Mouse (Mus musculus): ENCODE results near the gene Exph5. TPM values are rescaled to one million over a fixed set of nuclear protein-coding genes. Genes with fewer than 3 reads are reported as not detected.

The Exph5 gene
- polyA plus RNA-seq, 1 experiment from 2014 or later, result 0.39 TPM

- H3K9me3 ChIP-seq (ENCODE audit: control insufficient read depth, low read length), result no peaks in the 10 kb centered on the region
- H3K4me1 ChIP-seq (ENCODE audit: control insufficient read depth in 2 of 2, insufficient read depth in 2 of 2, low read length in 2 of 2), result peaks cover 5 to 13% of the 10 kb centered on the region in 2 experiments
- H3K36me3 ChIP-seq (ENCODE audit: control insufficient read depth, insufficient read depth, low read length), result no peaks in the 10 kb centered on the region
- 0 out of 4 replicates have a peak overlapping the region, but pooled peaks of 1 of the 2 experiments have one; percentile 14 for H3K27ac ChIP-seq (replicated peaks in 1 of 2; ENCODE audit: control insufficient read depth in 1 of 2, insufficient read depth in 1 of 2, low read depth in 2 of 2, low read length in 2 of 2)
- no peak overlapping the region for H3K4me2 ChIP-seq (ENCODE audit: low read length)
- H3K27me3 ChIP-seq (ENCODE audit: control insufficient read depth, insufficient read depth, low read length), result no peaks in the 10 kb centered on the region
- H3K9ac ChIP-seq (ENCODE audit: low read length), result no peak overlapping the region
- no peak overlapping the region for H3K4me3 ChIP-seq (ENCODE audit: control insufficient read depth in 1 of 2, insufficient read depth in 1 of 2, low read depth in 1 of 2, low read length in 2 of 2)
- ATAC-seq (ENCODE audit: insufficient number of reproducible peaks, insufficient read depth, low FRiP score, low read depth), result no peak
- 58% methylated on average over 5 of the region's 5 CpGs for WGBS
Observed at GRCm38 (mm10) chr9:53268731-53269465, 32.6 kb upstream of the Exph5 start.

- H3K36me3 ChIP-seq (ENCODE audit: control insufficient read depth, insufficient read depth, low read length), result no peaks in the 10 kb centered on the region
- no peak overlapping the region for H3K9ac ChIP-seq (ENCODE audit: low read length)
- no peaks in the 10 kb centered on the region for H3K9me3 ChIP-seq (ENCODE audit: control insufficient read depth, low read length)
- no peak overlapping the region for H3K4me2 ChIP-seq (ENCODE audit: low read length)
- peaks cover 5 to 8% of the 10 kb centered on the region in 2 experiments; a peak in 3 of 4 replicates for H3K4me1 ChIP-seq (ENCODE audit: control insufficient read depth in 2 of 2, insufficient read depth in 2 of 2, low read length in 2 of 2)
- ATAC-seq (ENCODE audit: insufficient number of reproducible peaks, insufficient read depth, low FRiP score, low read depth), result no peak
- 90% methylated on average over 5 of the region's 5 CpGs for WGBS
- H3K4me3 ChIP-seq (ENCODE audit: control insufficient read depth in 1 of 2, insufficient read depth in 1 of 2, low read depth in 1 of 2, low read length in 2 of 2), result no peak overlapping the region
- no peaks in the 10 kb centered on the region for H3K27me3 ChIP-seq (ENCODE audit: control insufficient read depth, insufficient read depth, low read length)
- no peak overlapping the region for H3K27ac ChIP-seq (replicated peaks in 1 of 2; ENCODE audit: control insufficient read depth in 1 of 2, insufficient read depth in 1 of 2, low read depth in 2 of 2, low read length in 2 of 2)
Observed at GRCm38 (mm10) chr9:53269466-53269755, 32.1 kb upstream of the Exph5 start.

DNA sequence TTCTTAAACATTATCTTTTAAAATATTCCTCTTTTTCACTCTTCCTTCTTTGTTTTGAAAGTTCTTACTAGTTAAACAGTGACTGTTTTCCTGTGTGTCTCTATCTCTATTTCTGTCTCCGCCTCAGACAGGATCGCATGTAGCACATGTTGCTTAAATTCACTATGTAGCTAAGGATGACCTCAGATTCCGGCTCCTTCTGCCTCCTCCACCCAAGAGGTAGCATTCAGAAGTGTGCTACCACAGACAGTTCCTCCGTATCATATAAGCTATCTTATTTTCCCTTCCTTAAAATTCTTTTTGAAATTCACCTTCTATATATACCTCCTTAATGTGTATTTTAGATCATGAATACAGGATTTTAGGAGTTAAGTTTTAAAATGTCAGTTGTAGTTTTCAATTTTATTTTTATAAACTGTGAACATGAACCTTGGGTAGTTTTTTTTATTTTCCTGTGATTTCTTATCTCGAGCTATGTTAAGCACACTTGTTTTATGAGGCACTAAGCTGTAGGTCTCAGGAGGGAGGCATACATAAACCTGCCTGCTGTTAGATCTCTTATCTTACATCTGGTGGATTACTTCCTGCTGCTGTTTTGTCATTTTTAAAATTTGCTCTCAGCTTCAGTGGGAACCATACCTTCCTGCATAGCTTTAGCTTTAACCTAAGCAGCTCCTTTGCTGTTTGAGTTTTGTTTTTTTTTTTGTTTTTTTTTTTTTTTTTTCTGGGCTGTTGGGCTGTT, 30.0 kb upstream of the Exph5 start:
- Histone ChIP-seq H3K27ac (replicated peaks in 1 of 2; ENCODE audit: control insufficient read depth in 1 of 2, insufficient read depth in 1 of 2, low read depth in 2 of 2, low read length in 2 of 2) (no peak overlapping the region), H3K4me3 (ENCODE audit: control insufficient read depth in 1 of 2, insufficient read depth in 1 of 2, low read depth in 1 of 2, low read length in 2 of 2) (no peak overlapping the region), H3K9ac (ENCODE audit: low read length) (no peak overlapping the region), H3K36me3 (ENCODE audit: control insufficient read depth, insufficient read depth, low read length) (no peaks in the 10 kb centered on the region), H3K9me3 (ENCODE audit: control insufficient read depth, low read length) (no peaks in the 10 kb centered on the region), H3K4me2 (ENCODE audit: low read length) (no peak overlapping the region), H3K27me3 (ENCODE audit: control insufficient read depth, insufficient read depth, low read length) (no peaks in the 10 kb centered on the region), H3K4me1 (ENCODE audit: control insufficient read depth in 2 of 2, insufficient read depth in 2 of 2, low read length in 2 of 2) (peaks cover 3 to 4% of the 10 kb centered on the region in 2 experiments; a peak in 2 of 4 replicates)
- no peak for ATAC-seq (ENCODE audit: insufficient number of reproducible peaks, insufficient read depth, low FRiP score, low read depth)
- 54% methylated on average over 5 of the region's 5 CpGs for WGBS

DNA sequence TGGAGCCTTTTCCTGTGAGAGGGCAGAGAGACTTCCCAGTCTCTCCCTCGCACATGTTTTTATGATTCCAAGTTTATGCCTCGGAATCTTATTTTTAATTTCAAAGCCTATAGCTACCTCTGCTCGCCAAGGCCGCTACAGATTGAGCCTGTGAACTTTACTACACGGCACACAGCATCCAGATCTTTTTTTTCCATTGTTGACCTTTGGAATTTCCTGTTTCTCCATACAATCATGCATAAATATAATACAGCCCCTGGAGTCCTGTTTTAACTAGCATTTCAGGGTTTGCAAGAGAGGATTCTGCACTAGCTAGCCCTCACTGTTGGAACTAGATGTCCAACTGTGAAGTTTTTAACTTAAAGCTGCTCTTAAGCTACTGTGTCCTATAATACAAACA, 29.3 kb upstream of the Exph5 start:
- no peak for ATAC-seq (ENCODE audit: insufficient number of reproducible peaks, insufficient read depth, low FRiP score, low read depth)
- H3K4me1 ChIP-seq (ENCODE audit: control insufficient read depth in 2 of 2, insufficient read depth in 2 of 2, low read length in 2 of 2), result peaks cover 3 to 4% of the 10 kb centered on the region in 2 experiments; a peak in 2 of 4 replicates
- no peak overlapping the region for H3K4me3 ChIP-seq (ENCODE audit: control insufficient read depth in 1 of 2, insufficient read depth in 1 of 2, low read depth in 1 of 2, low read length in 2 of 2)
- no peak overlapping the region for H3K4me2 ChIP-seq (ENCODE audit: low read length)
- no peaks in the 10 kb centered on the region for H3K27me3 ChIP-seq (ENCODE audit: control insufficient read depth, insufficient read depth, low read length)
- no peak overlapping the region; a peak in 1 of 4 replicates for H3K27ac ChIP-seq (replicated peaks in 1 of 2; ENCODE audit: control insufficient read depth in 1 of 2, insufficient read depth in 1 of 2, low read depth in 2 of 2, low read length in 2 of 2)
- H3K36me3 ChIP-seq (ENCODE audit: control insufficient read depth, insufficient read depth, low read length), result no peaks in the 10 kb centered on the region
- H3K9ac ChIP-seq (ENCODE audit: low read length), result no peak overlapping the region
- no peaks in the 10 kb centered on the region for H3K9me3 ChIP-seq (ENCODE audit: control insufficient read depth, low read length)
- whole genome bisulfite sequencing, result 64% methylated on average over 5 of the region's 5 CpGs

GRCm38 (mm10) chr9:53272714-53273113, 28.8 kb upstream of the Exph5 start:
- Histone ChIP-seq H3K9ac (ENCODE audit: low read length) (no peak overlapping the region), H3K36me3 (ENCODE audit: control insufficient read depth, insufficient read depth, low read length) (no peaks in the 10 kb centered on the region), H3K9me3 (ENCODE audit: control insufficient read depth, low read length) (no peaks in the 10 kb centered on the region), H3K4me2 (ENCODE audit: low read length) (no peak overlapping the region), H3K4me1 (ENCODE audit: control insufficient read depth in 2 of 2, insufficient read depth in 2 of 2, low read length in 2 of 2) (peaks cover 3 to 4% of the 10 kb centered on the region in 2 experiments; a peak in 2 of 4 replicates), H3K27ac (replicated peaks in 1 of 2; ENCODE audit: control insufficient read depth in 1 of 2, insufficient read depth in 1 of 2, low read depth in 2 of 2, low read length in 2 of 2) (no peak overlapping the region), H3K4me3 (ENCODE audit: control insufficient read depth in 1 of 2, insufficient read depth in 1 of 2, low read depth in 1 of 2, low read length in 2 of 2) (no peak overlapping the region), H3K27me3 (ENCODE audit: control insufficient read depth, insufficient read depth, low read length) (no peaks in the 10 kb centered on the region)
- no peak for ATAC-seq (ENCODE audit: insufficient number of reproducible peaks, insufficient read depth, low FRiP score, low read depth)
- WGBS, result 88% methylated on average over 4 of the region's 4 CpGs

GRCm38 (mm10) chr9:53276381-53276780, 25.1 kb upstream of the Exph5 start:
- no peak for ATAC-seq (ENCODE audit: insufficient number of reproducible peaks, insufficient read depth, low FRiP score, low read depth)
- Histone ChIP-seq H3K4me3 (ENCODE audit: control insufficient read depth in 1 of 2, insufficient read depth in 1 of 2, low read depth in 1 of 2, low read length in 2 of 2) (no peak overlapping the region), H3K27me3 (ENCODE audit: control insufficient read depth, insufficient read depth, low read length) (no peaks in the 10 kb centered on the region), H3K36me3 (ENCODE audit: control insufficient read depth, insufficient read depth, low read length) (no peaks in the 10 kb centered on the region), H3K4me2 (ENCODE audit: low read length) (no peak overlapping the region), H3K9me3 (ENCODE audit: control insufficient read depth, low read length) (no peaks in the 10 kb centered on the region), H3K27ac (replicated peaks in 1 of 2; ENCODE audit: control insufficient read depth in 1 of 2, insufficient read depth in 1 of 2, low read depth in 2 of 2, low read length in 2 of 2) (no peak overlapping the region), H3K9ac (ENCODE audit: low read length) (no peak overlapping the region), H3K4me1 (ENCODE audit: control insufficient read depth in 2 of 2, insufficient read depth in 2 of 2, low read length in 2 of 2) (no peaks in the 10 kb centered on the region)
- 74% methylated on average over 1 of the region's 1 CpGs for WGBS

DNA sequence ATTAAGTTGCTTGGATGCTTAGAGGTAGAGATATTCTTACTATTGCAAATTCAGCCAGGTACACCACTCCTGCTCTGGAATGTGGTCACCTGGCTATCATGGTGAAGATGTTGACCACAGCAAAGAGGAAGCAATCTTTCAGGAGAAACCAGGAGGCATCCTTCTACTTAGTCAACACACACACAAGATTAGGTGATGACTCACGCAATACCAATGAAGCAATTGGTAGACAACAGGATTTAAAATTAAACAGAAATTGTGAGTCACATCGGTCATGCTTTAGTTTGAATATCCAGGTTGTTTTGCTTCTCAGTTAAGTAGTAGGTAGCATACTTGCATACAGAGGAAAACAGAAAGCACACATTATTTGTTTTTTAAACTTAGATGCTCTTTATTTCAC, 22.5 kb upstream of the Exph5 start:
- Histone ChIP-seq H3K27ac (replicated peaks in 1 of 2; ENCODE audit: control insufficient read depth in 1 of 2, insufficient read depth in 1 of 2, low read depth in 2 of 2, low read length in 2 of 2) (no peak overlapping the region), H3K4me1 (ENCODE audit: control insufficient read depth in 2 of 2, insufficient read depth in 2 of 2, low read length in 2 of 2) (no peaks in the 10 kb centered on the region), H3K27me3 (ENCODE audit: control insufficient read depth, insufficient read depth, low read length) (no peaks in the 10 kb centered on the region), H3K4me3 (ENCODE audit: control insufficient read depth in 1 of 2, insufficient read depth in 1 of 2, low read depth in 1 of 2, low read length in 2 of 2) (no peak overlapping the region), H3K36me3 (ENCODE audit: control insufficient read depth, insufficient read depth, low read length) (no peaks in the 10 kb centered on the region), H3K9ac (ENCODE audit: low read length) (no peak overlapping the region), H3K4me2 (ENCODE audit: low read length) (no peak overlapping the region), H3K9me3 (ENCODE audit: control insufficient read depth, low read length) (no peaks in the 10 kb centered on the region)
- ATAC-seq (ENCODE audit: insufficient number of reproducible peaks, insufficient read depth, low FRiP score, low read depth), result no peak
- 84% methylated on average over 2 of the region's 2 CpGs for WGBS

Data from heart, embryonic 14.5 days (tissue).